In genomic region chr10:77449315-77450158, GRCm38 (mm10) we compare ENCODE assay signal across 8 mouse cellular contexts. TPM values are rescaled to one million over a fixed set of nuclear protein-coding genes. Genes with fewer than 3 reads are reported as not detected.
DNase-seq lines count a peak whose midpoint lies in the region; ATAC-seq and TF ChIP-seq lines count a peak whose summit lies in the region.
"Had no signal": no experiment of that assay in that cellular context is flagged by ENCODE, and none has a peak within 500 bp of the region (broad histone marks: within the 10 kb centered on the region; RNA-seq: fewer than 3 reads in every experiment).

No protein-coding gene starts in this region.

- H3K4me1 ChIP-seq in liver, embryonic 15.5 days (replicated peaks): no peaks in the 10 kb centered on the region
- H3K4me1 ChIP-seq in thymus, adult 2 months (replicated peaks; ENCODE audit: control insufficient read depth, insufficient read depth, low read length): no peaks in the 10 kb centered on the region

- no peaks in the 10 kb centered on the region for H3K27me3 ChIP-seq in C2C12 (ENCODE audit: control insufficient read depth, insufficient read depth, insufficient read length)
- H3K27me3 ChIP-seq in liver, embryonic 15.5 days: peaks cover 30% of the 10 kb centered on the region
- H3K27me3 ChIP-seq in thymus, adult 2 months (ENCODE audit: control insufficient read depth, insufficient read depth, low read length): no peaks in the 10 kb centered on the region; the same call in 1 of the 2 replicates

- intact Hi-C loops in heart, postnatal 10 days (cut with DNase I): loop anchor here (2.0 kb wide), 1 partner anchor 31 kb away; the partner anchor contains the start of gene Adarb1

- peak overlapping the region; percentile 13; the same call in 1 of the 2 replicates for H3K4me2 ChIP-seq in liver, embryonic 15.5 days

- 19% methylated on average over 23 of the region's 23 CpGs for WGBS in liver, embryonic 15.5 days (ENCODE audit: insufficient replicate concordance)
- 30% methylated on average over 23 of the region's 23 CpGs for WGBS in thymus, adult 2 months

- H3K9me3 ChIP-seq in liver, embryonic 15.5 days (replicated peaks): no peaks in the 10 kb centered on the region

- DNase-seq in NIH3T3 (ENCODE audit: low read depth): peak; percentile 41
- DNase-seq in heart, postnatal 10 days: peak; percentile 52 to 58
- DNase-seq in ovary, postnatal 14 days (ENCODE audit: low spot score): no peak
- DNase-seq in thymus, adult 2 months: no peak
- DNase-seq in urinary bladder, adult 2 months (ENCODE audit: low spot score): no peak

- peak overlapping the region; percentile 46 for H3ac ChIP-seq in C2C12 (ENCODE audit: control insufficient read depth, insufficient read length, low read depth)

- H3K4me3 ChIP-seq in C2C12 (ENCODE audit: insufficient read depth, poor library complexity, severe bottlenecking): no peak overlapping the region
- H3K4me3 ChIP-seq in liver, embryonic 15.5 days (replicated peaks): no peak overlapping the region
- H3K4me3 ChIP-seq in thymus, adult 2 months (ENCODE audit: control insufficient read depth, insufficient read depth, low read length): no peak overlapping the region
- H3K4me3 ChIP-seq: erythroblast, embryonic 14.5 days had no signal

- TF ChIP-seq CTCF in C2C12 (IDR thresholded peaks at IDR 0.05; ENCODE audit: control insufficient read depth, insufficient read depth, insufficient read length): no peak
- no peak for TF ChIP-seq CTCF in thymus, adult 2 months (IDR thresholded peaks at IDR 0.05; ENCODE audit: borderline replicate concordance, control insufficient read depth, extremely low read depth, insufficient read depth, low read length, poor library complexity)

- peak; percentile 49; the same call in 1 of the 2 replicates for ATAC-seq in liver, embryonic 15.5 days (ENCODE audit: insufficient read depth)

- no peaks in the 10 kb centered on the region for H3K36me3 ChIP-seq in C2C12 (ENCODE audit: control insufficient read depth, insufficient read depth)
- H3K36me3 ChIP-seq in liver, embryonic 15.5 days (replicated peaks): no peaks in the 10 kb centered on the region
- H3K36me3 ChIP-seq in thymus, adult 2 months (ENCODE audit: control insufficient read depth, insufficient read depth, low read length): no peaks in the 10 kb centered on the region

- H3K27ac ChIP-seq in liver, embryonic 15.5 days (replicated peaks): no peak overlapping the region
- H3K27ac ChIP-seq in thymus, adult 2 months (ENCODE audit: control insufficient read depth, insufficient read depth, low read length): no peak overlapping the region

- H3K9ac ChIP-seq in liver, embryonic 15.5 days: no peak overlapping the region

- no peaks in the 10 kb centered on the region for H3K79me2 ChIP-seq in C2C12 (ENCODE audit: control insufficient read depth, insufficient read depth)

- no peak for TF ChIP-seq POLR2A in thymus, adult 2 months (IDR thresholded peaks at IDR 0.05; ENCODE audit: control insufficient read depth, extremely low read depth, insufficient read depth, low read length, poor library complexity)

- no peaks in the 10 kb centered on the region for H3K79me3 ChIP-seq in C2C12 (ENCODE audit: low read depth)

TF ChIP-seq in C2C12, 6 proteins besides CTCF, POLR2A, EP300 and RAD21:
- TF ChIP-seq USF1 (IDR thresholded peaks at IDR 0.05; ENCODE audit: low read depth) (no peak), MAX (IDR thresholded peaks at IDR 0.05) (no peak), CEBPB (IDR thresholded peaks at IDR 0.05; ENCODE audit: low read depth) (no peak), MYOG (IDR thresholded peaks at IDR 0.05; ENCODE audit: control insufficient read depth, extremely low read depth, insufficient read length) (no peak), MYOD1 (IDR thresholded peaks at IDR 0.05; ENCODE audit: control insufficient read depth, insufficient read length, low read depth) (no peak), FOSL1 (IDR thresholded peaks at IDR 0.05; ENCODE audit: insufficient read depth, low read length, poor library complexity, severe bottlenecking) (no peak)
TF ChIP-seq in C2C12: peak in this region for 0.

RNA-seq across cellular contexts. Expression of gene Adarb1, which starts 31.5 kb away (rescaled TPM):
- polyA plus RNA-seq in C2C12 (2012; fragmentation: generic; extraction: Trizol): 3.3 TPM
- 10 to 100 TPM; 19.4 to 27.4 TPM for total RNA-seq in heart, postnatal 10 days (2021)
- 1.2 and 1.6 TPM in 2 replicates for polyA plus RNA-seq in liver, embryonic 15.5 days (2015; fragmentation: Nextera tagmentation; extraction: Ambion mirVana)
- polyA plus RNA-seq in thymus, adult 2 months (2012; rRNA removed): 4.2 and 5.5 TPM in 2 replicates
- 10.1 and 11.5 TPM in 2 replicates for polyA plus RNA-seq in urinary bladder, adult 2 months (2012; rRNA removed)
- polyA plus RNA-seq: erythroblast, embryonic 14.5 days had no signal

Comparison
In these comparisons a context has a peak if more than half of its experiments do, and no peak if none do; other contexts are left out.
1. DNase-seq: peak in NIH3T3 (single experiment) and heart, postnatal 10 days (2 of 2); none in ovary, postnatal 14 days (single experiment), thymus, adult 2 months (single experiment) and urinary bladder, adult 2 months (single experiment).